Mouse (Mus musculus): ENCODE measurements around the gene Gm7271.

DNA sequence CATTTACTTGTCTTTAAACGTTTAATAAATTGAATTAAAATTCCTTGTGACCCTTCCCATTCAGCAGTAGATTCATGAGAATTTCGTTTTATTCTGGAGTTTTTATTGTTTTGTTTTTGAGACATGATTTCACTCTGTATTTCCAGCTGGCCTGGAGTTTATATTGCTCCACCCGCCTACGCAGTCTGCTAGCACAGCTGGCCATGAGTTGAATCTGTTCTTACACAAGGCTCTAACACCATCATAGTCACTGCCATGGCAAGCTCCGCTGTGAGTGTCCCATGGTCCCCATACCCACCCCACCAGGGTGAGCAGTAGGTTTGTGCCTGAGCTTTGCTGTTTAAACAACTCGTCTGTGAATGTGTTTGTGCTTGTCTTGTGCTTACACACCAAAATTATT is 49.3 kb downstream of the Gm7271 start:
- no peak for TF ChIP-seq CTCF (IDR thresholded peaks at IDR 0.05; ENCODE audit: borderline replicate concordance, control insufficient read depth, extremely low read depth, insufficient read depth, low read length, poor library complexity)
- no peak for TF ChIP-seq POLR2A (IDR thresholded peaks at IDR 0.05; ENCODE audit: control insufficient read depth, extremely low read depth, insufficient read depth, low read length, poor library complexity)

Data from thymus, adult 2 months (tissue).